Mouse (Mus musculus) G1E-ER4 (cell line): ENCODE measurements around the gene Mpzl2. TPM values are rescaled to one million over a fixed set of nuclear protein-coding genes. Genes with fewer than 3 reads are reported as not detected.

ENCODE experiments used
- GATA1 ChIP-seq: IDR thresholded peaks from one replicate; pipeline ENCODE4 v1.8.0; 2012; ENCODE audit warnings: low read length, inconsistent platforms
- polyA plus RNA-seq: library from polyadenylated mRNA; stranded (reverse); fragments of >175 nt; gene quantifications from 2 replicates; pipeline ENCODE4 v1.2.3, GENCODE M21; 2012

The Mpzl2 gene
- polyA plus RNA-seq, 1 experiment: not detected

GRCm38 (mm10) chr9:45097877-45098276 is 58.3 kb downstream of the Mpzl2 start:
- TF ChIP-seq GATA1: no peak

- TF ChIP-seq GATA1: no peak
These were observed 58.8 kb downstream of the Mpzl2 start for GRCm38 (mm10) chr9:45098426-45098825.

- no peak for TF ChIP-seq GATA1
These were observed 62.9 kb downstream of the Mpzl2 start for GRCm38 (mm10) chr9:45102528-45102927.

GRCm38 (mm10) chr9:45103211-45103979 is 63.8 kb downstream of the Mpzl2 start:
- no peak for TF ChIP-seq GATA1

Other genes starting within 250 kb of the Mpzl2 start
- 0.17 TPM in 1 of 2 replicates, not detected in the other for gene Tmem25, start 240.5 kb upstream of the Mpzl2 start, polyA plus RNA-seq
- gene Ttc36, start 236.7 kb upstream of the Mpzl2 start, polyA plus RNA-seq: 0.45 and 0.76 TPM in 2 replicates
- 12.4 and 13.1 TPM in 2 replicates for gene Kmt2a, start 158.5 kb upstream of the Mpzl2 start, polyA plus RNA-seq
- gene Atp5l, start 119.1 kb upstream of the Mpzl2 start, polyA plus RNA-seq: 49.1 and 57.0 TPM in 2 replicates
- gene Ube4a, start 74.2 kb upstream of the Mpzl2 start, polyA plus RNA-seq: 1.8 and 2.0 TPM in 2 replicates
- 0.05 and 0.15 TPM in 2 replicates for gene Cd3g, start 59.4 kb upstream of the Mpzl2 start, polyA plus RNA-seq
- not detected in 2 replicates for gene Cd3d, start 58.0 kb upstream of the Mpzl2 start, polyA plus RNA-seq
- not detected in 2 replicates for gene Cd3e, start 30.2 kb upstream of the Mpzl2 start, polyA plus RNA-seq
- gene Mpzl3, start 15.4 kb downstream of the Mpzl2 start, polyA plus RNA-seq: 0.02 and 0.08 TPM in 2 replicates
- not detected in 2 replicates for gene Jaml, start 39.4 kb downstream of the Mpzl2 start, polyA plus RNA-seq
- not detected in 2 replicates for gene Scn2b, start 78.0 kb downstream of the Mpzl2 start, polyA plus RNA-seq
- gene Scn4b, start 98.6 kb downstream of the Mpzl2 start, polyA plus RNA-seq: not detected in 2 replicates
- gene BC049352, start 142.2 kb downstream of the Mpzl2 start, polyA plus RNA-seq: not detected in 2 replicates
- gene Tmprss4, start 164.3 kb downstream of the Mpzl2 start, polyA plus RNA-seq: not detected in 2 replicates
- gene Il10ra, start 229.3 kb downstream of the Mpzl2 start, polyA plus RNA-seq: not detected in 2 replicates